Mouse (Mus musculus) bone marrow, adult 2 months (tissue): ENCODE measurements around the gene Slc6a8.

Experiments used
- CTCF ChIP-seq: fragments of 200-500 bp; IDR thresholded peaks from 2 replicates; pipeline ENCODE4 v1.5.1; 2011; ENCODE audit warnings: low read length, control low read depth; ENCODE audit not compliant: control insufficient read depth, insufficient read depth
- POLR2A ChIP-seq: fragments of 200-500 bp; IDR thresholded peaks from 2 replicates; pipeline ENCODE4 v1.6.1; 2011; ENCODE audit warnings: low read depth, mild to moderate bottlenecking, control low read depth, low read length, borderline replicate concordance; ENCODE audit not compliant: control insufficient read depth

DNA sequence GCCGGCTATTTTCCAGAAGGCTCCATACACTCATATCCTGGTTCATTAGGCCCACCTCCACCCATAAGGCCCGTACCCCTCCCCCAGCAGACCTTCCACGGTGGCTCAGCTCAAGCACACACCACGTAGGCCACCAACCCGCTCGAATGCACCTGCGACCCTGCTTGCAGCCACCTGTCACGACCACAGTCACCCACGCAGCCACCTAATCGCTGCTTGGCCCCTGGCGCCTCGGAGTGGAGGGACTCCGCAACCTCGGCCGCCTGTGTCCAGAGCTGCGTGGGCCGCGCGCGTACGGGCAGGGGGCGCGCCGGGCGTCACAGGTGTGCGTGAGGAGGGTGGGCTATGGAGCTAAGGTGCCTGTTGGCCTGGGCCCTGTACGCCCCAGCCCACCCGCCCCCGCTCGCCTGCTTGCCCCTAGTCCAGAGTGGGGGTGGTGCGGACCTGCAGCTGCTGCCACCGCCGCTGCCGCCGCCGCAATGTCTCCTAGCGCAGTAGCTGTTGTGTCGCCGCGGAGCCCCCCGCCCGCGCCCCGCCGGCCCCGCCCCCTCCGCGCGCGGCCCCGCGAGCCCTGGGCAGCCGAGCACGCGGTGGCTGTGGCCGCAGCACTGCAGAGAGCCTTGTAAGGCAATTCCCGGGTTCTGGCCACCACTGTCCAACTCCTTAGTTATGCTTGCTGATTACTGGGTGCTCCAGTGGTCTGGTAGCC is 13.2 kb upstream of the Slc6a8 start, which contains the start of gene Pnck:
- no peak for TF ChIP-seq POLR2A
- no peak for TF ChIP-seq CTCF
